Mouse (Mus musculus): ENCODE results near the gene St3gal3. TPM values are rescaled to one million over a fixed set of nuclear protein-coding genes. Genes with fewer than 3 reads are reported as not detected.

St3gal3 gene
- polyA plus RNA-seq, 1 experiment from 2014 or later = 27.4 TPM

- ChIA-PET POLR2A (no interaction called here), CTCF (no interaction called here)
Measured at GRCm38 (mm10) chr4:118000605-118001208, 134.0 kb downstream of the St3gal3 start.

GRCm38 (mm10) chr4:117999951-118000350, 134.8 kb downstream of the St3gal3 start:
- ATAC-seq = no peak
- POLR2A ChIA-PET = no interaction called here
- no peak for TF ChIP-seq CTCF (IDR thresholded peaks at IDR 0.05)
- CTCF ChIA-PET = no interaction called here
- in situ Hi-C loops (cut with MboI; ENCODE audit: low pct_unique_long_range_greater_than_20kb) = loop anchor here (10.0 kb wide), 1 partner anchor 65 kb away; no protein-coding TSS in a partner anchor
- DNase-seq (ENCODE audit: low read depth, low spot score) = no peak
- H3K27me3 ChIP-seq = no peaks in the 10 kb centered on the region

More at GRCm38 (mm10) chr4:118000605-118001208, 134.0 kb downstream of the St3gal3 start:
- H3K27me3 ChIP-seq = no peaks in the 10 kb centered on the region
- DNase-seq (ENCODE audit: low read depth, low spot score) (no peak), ATAC-seq (no peak)
- no peak for TF ChIP-seq CTCF (IDR thresholded peaks at IDR 0.05)
- in situ Hi-C loops (cut with MboI; ENCODE audit: low pct_unique_long_range_greater_than_20kb) = no loop called here

- in situ Hi-C loops (cut with MboI; ENCODE audit: low pct_unique_long_range_greater_than_20kb) = loop anchor here (10.0 kb wide), 1 partner anchor 67 kb away; no protein-coding TSS in a partner anchor
- peak; percentile 93 for DNase-seq (ENCODE audit: low read depth, low spot score)
- CTCF ChIA-PET = interaction anchor here (0.9 to 1.6 kb wide), 5 partner anchors 11 to 86 kb away, joined by 3 to 5 read pairs (median 4); no protein-coding TSS in a partner anchor
- POLR2A ChIA-PET = no interaction called here
- H3K27me3 ChIP-seq = no peaks in the 10 kb centered on the region
- TF ChIP-seq CTCF (IDR thresholded peaks at IDR 0.05) = no peak
- ATAC-seq = peak; percentile 97
Measured at GRCm38 (mm10) chr4:117997381-117998269, 137.1 kb downstream of the St3gal3 start.

DNA sequence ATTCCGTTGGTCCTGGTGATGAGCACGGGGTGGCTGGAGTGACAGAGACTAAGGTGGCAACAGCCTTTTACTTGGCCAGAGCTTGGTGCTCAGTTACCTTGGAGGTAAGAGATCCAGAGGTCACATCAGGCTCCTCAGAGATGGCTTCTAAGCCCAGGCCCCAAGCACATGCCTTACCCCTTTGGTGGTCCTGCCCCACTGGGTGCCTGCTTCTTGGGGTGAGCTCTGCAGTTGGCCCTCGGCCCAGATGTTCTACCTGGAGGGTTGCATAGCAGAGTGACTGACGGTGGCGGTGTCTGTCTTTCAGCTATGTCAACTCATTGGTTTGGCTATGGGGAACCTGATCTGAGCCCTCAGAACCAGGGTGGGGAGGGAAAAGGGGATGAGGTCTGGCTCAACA, 138.0 kb downstream of the St3gal3 start:
- in situ Hi-C loops (cut with MboI; ENCODE audit: low pct_unique_long_range_greater_than_20kb) = loop anchor here (10.0 kb wide), 1 partner anchor 68 kb away; no protein-coding TSS in a partner anchor
- no peaks in the 10 kb centered on the region for H3K27me3 ChIP-seq
- ChIA-PET CTCF (interaction anchor here (1.2 to 1.6 kb wide), 2 partner anchors 33 to 68 kb away, joined by 3 to 5 read pairs; no protein-coding TSS in a partner anchor), POLR2A (no interaction called here)
- DNase-seq (ENCODE audit: low read depth, low spot score) = no peak
- TF ChIP-seq CTCF (IDR thresholded peaks at IDR 0.05) = no peak
- no peak for ATAC-seq

GRCm38 (mm10) chr4:117995461-117995860, 139.3 kb downstream of the St3gal3 start:
- TF ChIP-seq CTCF (IDR thresholded peaks at IDR 0.05) = no peak
- ChIA-PET POLR2A (interaction anchor here (1.0 to 1.1 kb wide), 2 partner anchors 59 to 63 kb away, joined by 3 read pairs; no protein-coding TSS in a partner anchor), CTCF (no interaction called here)
- DNase-seq (ENCODE audit: low read depth, low spot score) = no peak
- H3K27me3 ChIP-seq = no peaks in the 10 kb centered on the region
- in situ Hi-C loops (cut with MboI; ENCODE audit: low pct_unique_long_range_greater_than_20kb) = loop anchor here (10.0 kb wide), 1 partner anchor 69 kb away; no protein-coding TSS in a partner anchor
- ATAC-seq = no peak

- in situ Hi-C loops (cut with MboI; ENCODE audit: low pct_unique_long_range_greater_than_20kb) = loop anchor here (10.0 kb wide), 1 partner anchor 71 kb away; no protein-coding TSS in a partner anchor
- ChIA-PET CTCF (no interaction called here), POLR2A (interaction anchor here (0.6 to 0.7 kb wide), 2 partner anchors 15 to 166 kb away, joined by 3 read pairs; no protein-coding TSS in a partner anchor)
- TF ChIP-seq CTCF (IDR thresholded peaks at IDR 0.05) = no peak
- no peaks in the 10 kb centered on the region for H3K27me3 ChIP-seq
- ATAC-seq (no peak), DNase-seq (ENCODE audit: low read depth, low spot score) (no peak)
Measured at GRCm38 (mm10) chr4:117993421-117993820, 141.3 kb downstream of the St3gal3 start.

DNA sequence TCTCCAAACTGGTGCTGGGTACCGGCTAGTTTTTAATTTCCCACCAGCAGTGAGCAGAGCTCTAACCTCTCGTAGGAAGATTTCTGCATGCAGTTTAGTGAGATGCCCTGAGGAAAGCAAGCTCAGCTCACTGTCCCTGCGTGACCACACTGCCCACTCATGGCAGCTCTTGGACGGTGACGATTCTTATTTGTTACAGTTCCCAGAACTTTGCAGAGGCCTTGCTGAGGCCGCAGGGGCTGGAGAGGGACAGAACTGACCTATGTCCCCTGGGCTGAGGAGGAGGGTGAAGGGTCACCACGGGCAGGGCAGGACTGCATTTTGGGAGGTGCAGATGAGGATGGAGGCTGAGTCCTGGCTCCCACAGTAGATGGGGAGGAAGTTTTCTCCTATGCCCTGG, 141.8 kb downstream of the St3gal3 start:
- TF ChIP-seq CTCF (IDR thresholded peaks at IDR 0.05) = no peak
- in situ Hi-C loops (cut with MboI; ENCODE audit: low pct_unique_long_range_greater_than_20kb) = loop anchor here (10.0 kb wide), 1 partner anchor 72 kb away; no protein-coding TSS in a partner anchor
- ChIA-PET CTCF (no interaction called here), POLR2A (interaction anchor here (0.9 kb wide), 1 partner anchor 90 kb away, joined by 3 read pairs; no protein-coding TSS in a partner anchor)
- no peaks in the 10 kb centered on the region for H3K27me3 ChIP-seq
- ATAC-seq (no peak), DNase-seq (ENCODE audit: low read depth, low spot score) (no peak)

- CTCF ChIA-PET = no interaction called here
- no peak for ATAC-seq
- POLR2A ChIA-PET = interaction anchor here (0.9 kb wide), 1 partner anchor 91 kb away, joined by 3 read pairs; no protein-coding TSS in a partner anchor
- H3K27me3 ChIP-seq = no peaks in the 10 kb centered on the region
- in situ Hi-C loops (cut with MboI; ENCODE audit: low pct_unique_long_range_greater_than_20kb) = loop anchor here (10.0 kb wide), 1 partner anchor 73 kb away; no protein-coding TSS in a partner anchor
- TF ChIP-seq CTCF (IDR thresholded peaks at IDR 0.05) = no peak
- DNase-seq (ENCODE audit: low read depth, low spot score) = no peak
Measured at GRCm38 (mm10) chr4:117992036-117992435, 142.7 kb downstream of the St3gal3 start.

GRCm38 (mm10) chr4:117991055-117991627, 143.6 kb downstream of the St3gal3 start:
- in situ Hi-C loops (cut with MboI; ENCODE audit: low pct_unique_long_range_greater_than_20kb) = loop anchor here (10.0 kb wide), 1 partner anchor 74 kb away; no protein-coding TSS in a partner anchor
- TF ChIP-seq CTCF (IDR thresholded peaks at IDR 0.05) = no peak
- ChIA-PET POLR2A (no interaction called here), CTCF (no interaction called here)
- ATAC-seq (peak; percentile 76), DNase-seq (ENCODE audit: low read depth, low spot score) (peak; percentile 76)
- H3K27me3 ChIP-seq = no peaks in the 10 kb centered on the region

DNA sequence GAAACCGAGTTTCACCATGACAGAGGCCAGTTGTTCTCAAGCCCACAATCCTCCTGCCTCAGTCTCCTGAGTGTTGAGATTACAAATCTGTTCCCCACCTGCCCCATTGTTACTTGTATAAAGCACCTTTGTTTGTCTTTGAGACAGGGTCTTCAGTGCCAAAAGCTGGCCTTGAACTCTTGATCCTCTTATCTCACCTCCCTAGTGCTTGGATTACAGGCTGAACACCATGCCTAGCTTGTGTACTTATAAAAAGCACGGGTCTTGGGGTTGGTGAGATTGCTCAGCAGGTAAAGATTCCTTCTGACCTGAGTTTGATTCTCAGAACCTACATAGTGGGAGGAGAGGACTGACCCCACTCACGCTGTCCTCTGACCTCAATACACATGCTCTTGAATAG, 144.1 kb downstream of the St3gal3 start:
- ChIA-PET CTCF (no interaction called here), POLR2A (interaction anchor here (0.7 kb wide), 1 partner anchor 67 kb away, joined by 3 read pairs; no protein-coding TSS in a partner anchor)
- in situ Hi-C loops (cut with MboI; ENCODE audit: low pct_unique_long_range_greater_than_20kb) = loop anchor here (10.0 kb wide), 1 partner anchor 74 kb away; no protein-coding TSS in a partner anchor

More for the DNA sequence above, 144.1 kb downstream of the St3gal3 start:
- DNase-seq (ENCODE audit: low read depth, low spot score) (no peak), ATAC-seq (no peak)
- no peak for TF ChIP-seq CTCF (IDR thresholded peaks at IDR 0.05)
- H3K27me3 ChIP-seq = no peaks in the 10 kb centered on the region

Data from Patski (cell line).